ENCODE assay signal across 8 mouse cellular contexts in genomic region chr12:117403513-117404156, GRCm38 (mm10).
DNase-seq lines count a peak whose midpoint lies in the region; ATAC-seq lines count a peak whose summit lies in the region.

No protein-coding gene starts in this region.

- peak; percentile 49 for DNase-seq in WW6 (ENCODE audit: low read depth, low spot score)
- DNase-seq in cerebellum, adult 9-11 months, result peak; percentile 26
- peak; percentile 67 to 82 for DNase-seq in frontal cortex, postnatal 25 days (ENCODE audit: low spot score in 2 of 2)
- DNase-seq in hindlimb bud, embryonic 11.5 days (ENCODE audit: extremely low spot score, low read depth, low spot score), result peak; percentile 24
- peak; percentile 77 to 78 for DNase-seq in layer of hippocampus, postnatal 36 days
- DNase-seq in right cerebral cortex, postnatal 25 days, result peak; percentile 83

- ATAC-seq in megakaryocyte-erythroid progenitor cell, adult 5-6 weeks (replicated peaks; ENCODE audit: low FRiP score, low TSS enrichment, poor library complexity, severe bottlenecking), result peak; percentile 79
- ATAC-seq in erythroblast, adult 5-6 weeks (replicated peaks; ENCODE audit: low FRiP score, poor library complexity, severe bottlenecking), result no peak

Comparison
In these comparisons a context has a peak if more than half of its experiments do, and no peak if none do; other contexts are left out.
1. DNase-seq: peak in every context shown above with its lines; median percentile 83 in right cerebral cortex, postnatal 25 days; 78 in layer of hippocampus, postnatal 36 days; 74 in frontal cortex, postnatal 25 days; 49 in WW6; 26 in cerebellum, adult 9-11 months; 24 in hindlimb bud, embryonic 11.5 days.